Mouse (Mus musculus) CD4-positive, CD25-positive, alpha-beta regulatory T cell, adult 2 months (primary cell): ENCODE results near the gene Stab1.

Source experiments
- DNase-seq: peaks from one replicate; pipeline ENCODE4 v3.0.0-alpha.2; 2012; ENCODE audit warnings: low read depth, low spot score

Stab1 gene

GRCm38 (mm10) chr14:31168425-31168824 is at the start of gene Stab1:
Gene Stab1, minus strand, starts transcription at chr14:31168641.
- no peak for DNase-seq

GRCm38 (mm10) chr14:31217666-31218065 is 49.2 kb upstream of the Stab1 start, which contains the start of gene Sema3g:
Gene Sema3g, plus strand, starts transcription at chr14:31217860.
- peak; percentile 31 for DNase-seq

- no peak for DNase-seq
Observed at GRCm38 (mm10) chr14:31216846-31217245, 48.4 kb upstream of the Stab1 start, which contains the start of gene Nisch. Gene Nisch, minus strand, starts transcription at chr14:31216946.

GRCm38 (mm10) chr14:31215157-31216002 is 46.9 kb upstream of the Stab1 start:
- peak; percentile 87 for DNase-seq

- no peak for DNase-seq
Observed at GRCm38 (mm10) chr14:31214684-31215083, 46.2 kb upstream of the Stab1 start.

- no peak for DNase-seq
Observed at GRCm38 (mm10) chr14:31213868-31214267, 45.4 kb upstream of the Stab1 start.

GRCm38 (mm10) chr14:31212499-31212898 is 44.1 kb upstream of the Stab1 start:
- no peak for DNase-seq

- DNase-seq, result no peak
Observed at GRCm38 (mm10) chr14:31211854-31212253, 43.4 kb upstream of the Stab1 start.

GRCm38 (mm10) chr14:31209133-31209557 is 40.7 kb upstream of the Stab1 start:
- no peak for DNase-seq

- no peak for DNase-seq
Observed at GRCm38 (mm10) chr14:31208084-31208483, 39.6 kb upstream of the Stab1 start, which contains the start of gene Tnnc1. Gene Tnnc1, plus strand, starts transcription at chr14:31208312.

- DNase-seq, result no peak
Observed at GRCm38 (mm10) chr14:31207070-31207830, 38.8 kb upstream of the Stab1 start.

GRCm38 (mm10) chr14:31206472-31206981 is 38.1 kb upstream of the Stab1 start:
- DNase-seq, result peak; percentile 98

GRCm38 (mm10) chr14:31205562-31206467 is 37.4 kb upstream of the Stab1 start:
- peak; percentile 40 for DNase-seq

GRCm38 (mm10) chr14:31205244-31205561 is 36.8 kb upstream of the Stab1 start:
- DNase-seq, result no peak

- no peak for DNase-seq
Observed at GRCm38 (mm10) chr14:31204844-31205243, 36.4 kb upstream of the Stab1 start.

- no peak for DNase-seq
Observed at GRCm38 (mm10) chr14:31200038-31200437, 31.6 kb upstream of the Stab1 start.

- DNase-seq, result no peak
Observed at GRCm38 (mm10) chr14:31199599-31199998, 31.2 kb upstream of the Stab1 start.

- DNase-seq, result peak; percentile 74
Observed at GRCm38 (mm10) chr14:31197547-31198516, 29.4 kb upstream of the Stab1 start.

GRCm38 (mm10) chr14:31195968-31196367 is 27.5 kb upstream of the Stab1 start:
- peak; percentile 82 for DNase-seq

GRCm38 (mm10) chr14:31195521-31195920 is 27.1 kb upstream of the Stab1 start:
- no peak for DNase-seq
